Mouse (Mus musculus): ENCODE measurements around the gene Ccdc85b.
"Not testable (repeated sequence)": the region's sequence is repeated elsewhere in the genome, so short reads cannot be mapped to it uniquely, and the experiment has no call there.

Ccdc85b gene

GRCm38 (mm10) chr19:5457746-5458442 is at the start of gene Ccdc85b:
Ccdc85b (minus strand) TSS chr19:5457894.
- no peak for DNase-seq (ENCODE audit: low read depth)

DNA sequence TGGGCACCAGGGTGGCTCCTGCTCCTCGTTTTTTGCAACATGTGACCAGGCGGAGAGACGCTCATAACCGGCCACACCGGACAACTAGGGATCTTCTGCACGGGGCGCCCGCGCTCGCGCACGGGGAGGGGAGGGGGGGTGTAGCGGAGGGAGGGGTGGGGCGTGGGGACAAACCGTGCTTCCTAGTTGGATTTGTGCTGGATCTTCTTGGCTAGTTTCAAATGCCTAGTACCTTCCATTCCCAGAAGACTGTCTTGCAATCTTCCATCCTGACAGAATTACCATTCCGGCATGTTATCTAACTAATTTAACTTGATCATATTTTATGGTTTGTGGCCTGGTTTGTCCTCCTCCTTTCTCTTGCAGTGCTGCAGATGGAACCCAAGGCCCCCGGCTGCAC is 46.0 kb upstream of the Ccdc85b start, which contains the start of gene 1700020D05Rik:
Gene 1700020D05Rik (minus strand): TSS at position 101 of the 400 bp plus-strand sequence.
- no peak for DNase-seq (ENCODE audit: low read depth)

- no peak for DNase-seq (ENCODE audit: low read depth)
Measured at GRCm38 (mm10) chr19:5500330-5500875, 42.7 kb upstream of the Ccdc85b start.

DNA sequence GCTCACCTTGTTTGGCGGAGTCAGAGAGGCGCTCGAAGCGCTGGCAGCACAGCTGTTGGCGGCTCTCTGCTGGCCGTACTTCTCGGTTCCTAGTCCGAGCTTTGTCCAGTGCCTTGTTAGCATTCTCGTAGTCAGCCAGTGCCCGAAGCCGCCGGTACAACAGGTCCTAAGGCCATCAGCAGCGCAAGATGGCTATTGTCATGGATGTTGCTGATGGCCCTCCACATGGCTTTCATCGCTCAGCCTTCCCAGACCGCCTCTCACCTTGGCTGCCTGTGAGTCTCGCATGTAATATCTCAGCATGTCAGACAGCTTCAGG is 38.3 kb upstream of the Ccdc85b start:
- no peak for DNase-seq (ENCODE audit: low read depth)

DNA sequence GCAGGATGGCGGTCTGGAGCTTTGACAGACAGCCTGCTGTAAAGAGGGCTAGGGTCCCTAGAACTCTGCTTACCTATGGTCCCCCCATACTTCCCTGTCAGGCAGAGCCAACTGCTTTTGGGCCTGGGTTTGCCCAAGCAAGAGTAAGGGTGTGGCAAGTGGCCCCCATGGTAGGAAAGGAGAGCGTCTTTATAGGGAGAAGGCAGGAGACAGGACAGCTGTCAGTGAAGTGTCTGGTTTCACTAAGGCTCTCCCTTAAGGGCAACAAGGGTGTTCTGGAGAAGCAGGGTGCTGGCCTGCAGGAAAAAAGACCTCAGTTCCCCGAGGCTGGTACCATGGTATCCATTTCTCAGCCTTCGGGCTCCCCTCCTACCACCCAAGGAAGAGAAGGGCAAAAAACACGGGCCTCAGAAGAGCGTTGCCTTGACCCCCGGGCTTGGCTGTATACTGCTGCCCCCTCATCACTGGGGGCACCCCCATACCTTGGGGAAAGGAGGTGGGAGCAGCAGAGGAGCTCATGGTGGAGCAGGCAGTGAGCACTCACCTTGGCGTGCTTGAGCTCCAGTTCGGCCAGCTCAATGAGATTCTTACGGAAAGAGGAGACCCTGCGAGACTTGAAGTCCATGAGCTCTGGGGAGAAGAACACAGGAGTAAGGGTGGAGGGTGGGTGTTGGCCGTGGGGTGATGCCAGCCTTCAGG is 37.8 kb upstream of the Ccdc85b start:
- DNase-seq (ENCODE audit: low read depth): no peak

DNA sequence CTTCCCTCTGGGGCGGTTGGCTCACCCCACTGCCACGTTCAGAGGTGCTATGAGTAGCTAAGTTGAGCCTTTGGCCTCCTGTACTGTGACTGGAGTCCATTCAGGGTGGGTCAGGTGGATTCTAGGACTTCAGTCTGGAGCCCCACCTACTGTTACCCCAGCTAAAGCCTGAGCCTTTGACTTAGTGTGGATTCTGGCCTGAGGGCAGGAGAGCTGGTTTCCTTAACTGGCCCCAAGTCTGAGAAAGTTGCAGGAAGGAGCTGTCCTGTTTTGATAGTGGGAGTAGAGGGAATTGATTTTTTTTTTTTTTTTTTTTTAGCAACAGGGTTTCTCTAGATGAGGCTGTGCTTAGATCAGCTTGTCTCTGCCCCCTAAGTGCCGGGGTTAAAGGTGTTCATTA is 36.6 kb upstream of the Ccdc85b start:
- DNase-seq (ENCODE audit: low read depth): no peak

DNA sequence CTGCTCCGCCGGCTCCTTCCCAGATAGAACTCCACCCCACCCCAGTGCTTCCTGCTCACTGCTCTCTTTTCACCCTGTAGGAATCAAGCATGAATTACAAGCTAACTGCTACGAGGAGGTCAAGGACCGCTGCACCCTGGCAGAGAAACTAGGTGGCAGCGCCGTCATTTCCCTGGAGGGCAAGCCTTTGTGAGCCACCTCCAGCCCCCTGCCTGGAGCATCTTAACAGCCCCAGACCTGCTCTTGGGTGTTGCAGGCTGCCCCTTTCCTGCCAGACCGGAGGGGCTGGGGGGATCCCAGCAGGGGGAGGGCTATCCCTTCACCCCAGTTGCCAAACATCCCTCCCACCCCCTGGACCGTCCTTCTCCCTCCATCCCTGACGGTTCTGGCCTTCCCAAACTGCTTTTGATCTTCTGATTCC is 35.6 kb upstream of the Ccdc85b start:
- DNase-seq (ENCODE audit: low read depth): not testable (repeated sequence)

DNA sequence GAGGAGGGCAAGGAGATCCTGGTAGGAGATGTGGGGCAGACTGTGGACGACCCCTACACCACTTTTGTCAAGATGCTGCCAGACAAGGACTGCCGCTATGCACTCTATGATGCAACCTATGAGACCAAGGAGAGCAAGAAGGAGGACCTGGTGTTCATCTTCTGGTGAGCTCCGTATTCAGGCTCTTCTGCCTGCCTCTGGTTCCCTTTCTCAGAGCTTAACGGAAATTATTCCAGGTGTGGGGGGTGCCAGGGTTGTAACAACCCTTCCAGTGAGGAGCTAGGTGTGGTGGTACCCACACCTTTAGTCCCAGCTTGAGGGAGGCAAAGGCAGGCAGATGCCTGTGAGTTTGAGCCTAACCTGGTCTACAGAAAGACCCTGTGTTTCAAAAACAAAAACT is 34.9 kb upstream of the Ccdc85b start:
- no peak for DNase-seq (ENCODE audit: low read depth)

- DNase-seq (ENCODE audit: low read depth): peak; percentile 95
Measured at GRCm38 (mm10) chr19:5490898-5491708, 33.4 kb upstream of the Ccdc85b start.

DNA sequence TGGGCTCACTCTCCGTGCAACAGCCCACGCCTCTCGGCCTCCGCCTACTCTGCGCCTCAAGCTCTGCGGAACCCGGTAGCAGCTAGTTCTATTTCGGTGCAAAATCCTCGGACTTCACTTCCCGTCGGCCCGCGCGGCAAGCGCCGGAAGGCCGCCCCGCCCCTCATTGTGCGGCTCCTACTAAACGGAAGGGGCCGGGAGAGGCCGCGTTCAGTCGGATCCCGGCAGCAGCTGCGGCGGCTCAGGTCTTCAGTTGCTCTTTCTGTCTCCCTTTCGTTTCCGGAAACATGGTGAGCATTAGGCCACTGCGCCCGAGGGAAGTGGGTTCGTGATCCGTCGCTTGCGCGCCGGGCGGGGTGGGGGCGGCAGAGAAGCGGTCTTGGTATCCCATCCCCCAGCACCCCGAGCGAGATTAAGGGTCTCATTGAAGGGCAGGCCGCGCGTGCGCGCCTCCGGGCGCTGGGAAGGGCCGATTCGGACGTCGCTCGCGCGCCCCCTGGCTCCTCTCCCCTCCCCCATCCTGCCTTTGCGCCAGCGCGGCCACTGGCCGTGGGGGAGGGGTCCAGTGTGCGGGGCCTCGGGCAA is 32.7 kb upstream of the Ccdc85b start, which contains the start of gene Cfl1:
Gene Cfl1 (plus strand): TSS at position 143 of the 585 bp plus-strand sequence.
- DNase-seq (ENCODE audit: low read depth): peak; percentile 97

GRCm38 (mm10) chr19:5489721-5490120 is 32.0 kb upstream of the Ccdc85b start:
- not testable (repeated sequence) for DNase-seq (ENCODE audit: low read depth)

DNA sequence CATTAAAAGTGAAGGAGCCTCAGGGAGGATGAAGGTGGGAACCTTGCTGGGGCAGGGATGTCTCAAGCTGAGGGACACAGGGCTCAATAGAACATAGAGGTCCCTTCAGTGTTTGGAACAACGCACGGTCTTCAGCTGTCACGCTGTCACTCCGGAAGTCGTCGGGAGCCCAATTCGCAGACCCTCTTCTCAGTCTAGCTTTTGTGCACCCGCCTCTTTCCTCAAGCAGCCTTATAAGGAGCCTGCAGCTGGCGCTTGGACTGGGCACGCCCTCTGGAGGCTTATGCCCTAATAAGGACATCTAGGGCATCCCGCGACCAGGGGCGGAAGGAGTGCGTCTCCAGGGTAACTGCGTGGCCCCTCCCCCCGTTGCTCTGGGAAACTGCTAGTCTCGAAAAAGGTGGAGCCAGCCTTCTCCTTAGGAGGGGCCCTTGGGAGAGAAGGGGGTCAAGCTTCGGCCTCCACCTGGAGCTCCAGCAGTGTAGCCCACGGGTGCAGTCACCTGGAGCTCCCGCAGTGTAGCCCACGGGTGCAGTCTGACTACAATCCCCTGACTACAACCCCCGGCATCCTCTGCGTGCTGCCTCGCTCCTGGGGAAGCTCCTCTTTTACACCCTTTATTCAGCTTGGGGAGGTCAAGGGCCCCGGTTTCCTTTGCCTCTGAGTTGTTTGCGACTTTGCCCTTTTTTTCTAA is 31.3 kb upstream of the Ccdc85b start:
- peak; percentile 99 for DNase-seq (ENCODE audit: low read depth)

DNA sequence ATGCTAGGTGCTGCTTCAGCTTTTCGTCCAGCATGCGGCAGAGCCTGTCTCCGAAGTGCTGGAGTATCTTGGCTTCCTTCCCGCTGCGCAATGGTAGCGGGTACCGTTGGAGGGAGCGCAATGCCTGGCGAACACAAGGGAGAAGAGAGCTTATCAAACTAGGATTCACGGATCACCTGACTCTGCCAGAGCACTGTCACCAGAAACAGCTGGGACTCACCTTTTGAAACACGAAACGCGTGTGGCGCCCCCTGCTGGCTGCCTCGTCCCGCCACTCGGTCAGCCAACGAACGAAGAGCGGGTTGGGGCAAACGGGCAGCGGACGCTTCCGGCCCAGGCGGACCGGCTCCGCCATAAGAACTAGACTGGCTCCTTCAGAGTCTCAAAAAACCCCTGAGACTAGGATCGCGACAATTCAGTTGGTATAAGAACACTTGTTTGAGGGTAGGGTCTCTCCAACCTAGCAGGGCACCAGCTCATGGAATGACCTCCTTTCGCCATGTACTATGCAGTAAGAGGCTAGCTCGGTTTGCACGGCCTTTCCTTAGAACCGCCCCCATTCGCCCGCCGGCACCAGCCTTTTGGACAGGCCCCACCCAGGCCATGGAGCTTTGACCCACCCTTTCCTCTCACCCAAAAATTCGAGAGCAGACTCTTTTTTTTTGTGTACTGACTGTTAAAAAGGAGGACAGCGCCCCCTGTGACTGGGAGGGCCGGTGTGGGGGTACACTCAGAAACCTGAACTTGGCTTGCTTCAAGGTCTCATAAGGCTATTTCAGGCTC is 30.3 kb upstream of the Ccdc85b start, which contains the start of gene Mus81:
Gene Mus81 (minus strand): TSS at position 635 of the 783 bp plus-strand sequence.
- peak; percentile 99 for DNase-seq (ENCODE audit: low read depth)

DNA sequence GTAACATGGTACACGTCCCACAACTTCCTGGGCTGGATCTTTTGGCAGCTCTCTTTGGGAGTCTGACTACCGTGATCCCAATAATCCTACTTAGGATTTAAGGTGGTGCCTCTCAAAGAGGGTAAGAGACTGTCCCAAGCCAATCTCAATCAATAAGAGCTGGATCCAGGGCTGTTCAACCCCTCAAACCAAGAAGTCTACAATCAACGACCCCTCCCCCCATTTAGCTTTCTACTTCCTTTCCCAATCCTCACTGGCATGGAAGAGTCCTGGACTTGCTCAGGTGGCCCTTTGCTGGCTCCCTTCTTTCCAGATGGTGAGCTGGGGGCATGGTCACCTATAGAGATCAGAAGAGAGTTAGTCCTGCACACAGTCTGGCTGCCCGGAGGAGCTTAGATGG is 29.1 kb upstream of the Ccdc85b start:
- DNase-seq (ENCODE audit: low read depth): no peak

- no peak for DNase-seq (ENCODE audit: low read depth)
Measured at GRCm38 (mm10) chr19:5486286-5486685, 28.6 kb upstream of the Ccdc85b start.

GRCm38 (mm10) chr19:5485821-5486220 is 28.1 kb upstream of the Ccdc85b start:
- DNase-seq (ENCODE audit: low read depth): no peak

- no peak for DNase-seq (ENCODE audit: low read depth)
Measured at GRCm38 (mm10) chr19:5485371-5485770, 27.7 kb upstream of the Ccdc85b start.

GRCm38 (mm10) chr19:5484496-5484895 is 26.8 kb upstream of the Ccdc85b start:
- no peak for DNase-seq (ENCODE audit: low read depth)

GRCm38 (mm10) chr19:5483386-5484359 is 26.0 kb upstream of the Ccdc85b start:
- DNase-seq (ENCODE audit: low read depth): no peak
